Mouse (Mus musculus) fibroblast of lung, adult 2 months (primary cell): ENCODE data around the gene Hmgn3.

Experiments used
- DNase-seq: peaks from one replicate; pipeline ENCODE4 v3.0.0-alpha.2; 2011; ENCODE audit warnings: low read depth

The Hmgn3 gene

DNA sequence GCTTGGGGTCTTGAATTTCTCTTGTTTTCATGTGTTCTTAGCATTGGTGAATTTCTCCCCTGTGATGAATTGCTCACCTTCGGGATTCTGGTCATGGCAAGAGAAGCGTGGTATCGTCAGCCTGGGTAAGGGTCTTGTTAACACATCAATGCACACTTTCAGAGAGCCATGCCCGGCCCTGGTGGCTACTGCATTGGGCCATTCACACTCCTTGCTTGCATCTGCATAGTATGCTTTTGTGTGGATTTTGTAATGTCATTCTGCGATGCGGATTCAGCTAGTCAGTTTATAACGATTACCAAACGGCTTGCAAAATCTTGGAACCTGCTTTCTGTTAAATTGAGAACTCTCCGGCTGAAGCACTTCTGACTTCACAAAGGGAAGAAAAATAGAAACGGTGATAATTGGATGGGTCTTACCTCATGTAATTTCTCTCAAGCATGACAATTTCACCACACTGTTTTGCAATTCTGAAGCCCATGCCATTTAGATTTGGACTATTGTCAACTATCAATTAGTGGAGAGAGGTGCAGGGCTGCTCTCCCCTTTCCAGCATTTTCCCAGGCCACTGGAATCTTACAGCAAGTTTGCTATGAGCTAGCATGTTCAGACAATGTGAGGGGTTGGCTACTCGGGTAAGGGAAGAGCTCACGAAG lies 47.7 kb downstream of the Hmgn3 start:
- DNase-seq: no peak

DNA sequence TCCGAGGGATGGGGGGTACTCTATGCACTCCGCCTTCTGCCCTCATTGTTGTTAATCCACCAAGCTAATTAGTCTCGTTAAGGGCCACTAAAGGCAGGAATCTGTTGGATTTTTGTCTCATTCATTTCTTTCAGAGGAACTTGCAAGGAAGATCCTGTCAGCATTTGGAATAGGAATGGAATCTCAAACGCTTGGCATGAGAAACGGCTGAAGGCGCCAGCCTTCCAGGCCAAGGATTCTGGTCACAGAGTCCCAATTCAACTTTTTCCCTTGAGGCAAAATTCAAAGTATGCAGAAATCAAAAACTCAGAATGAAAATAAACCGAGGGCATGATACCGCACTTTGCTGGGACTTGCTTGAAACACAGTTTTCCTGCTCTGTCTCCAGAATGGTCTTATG lies 48.7 kb downstream of the Hmgn3 start:
- DNase-seq: no peak

DNA sequence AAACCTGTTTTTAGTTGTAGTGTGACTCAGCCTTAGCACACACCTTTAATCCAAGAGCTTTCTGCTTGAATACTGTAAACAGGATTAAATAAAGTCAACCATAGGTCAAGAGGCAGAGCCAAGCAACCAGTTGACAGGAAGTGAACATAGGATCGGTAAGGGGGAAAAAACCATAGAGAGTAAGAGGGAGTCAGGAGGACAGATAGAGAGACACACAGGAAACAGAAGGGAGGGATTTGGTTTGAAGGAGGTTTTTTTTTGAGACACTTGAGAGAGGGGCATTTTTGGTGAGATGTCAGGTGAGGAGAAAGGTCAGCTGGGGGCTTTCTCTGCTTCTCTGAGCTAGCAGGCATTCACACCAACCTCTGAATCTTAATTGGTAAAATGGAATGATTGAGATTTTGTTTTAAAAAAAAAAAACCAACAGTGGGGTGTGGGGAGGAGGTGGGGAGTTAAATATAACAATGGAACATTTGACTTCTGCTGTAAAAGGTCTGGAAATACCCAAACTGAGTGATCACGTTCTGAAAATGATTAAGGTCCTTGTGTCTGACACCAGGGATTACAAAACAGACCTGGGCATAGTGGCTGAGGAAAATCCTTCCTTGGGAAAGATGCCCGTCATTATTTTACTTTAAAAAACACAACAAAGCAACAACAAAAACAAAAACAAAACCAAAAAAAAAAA lies 51.7 kb downstream of the Hmgn3 start:
- DNase-seq: no peak

GRCm38 (mm10) chr9:83083790-83084469 lies 62.6 kb downstream of the Hmgn3 start:
- DNase-seq: no peak

- DNase-seq: no peak
Observed at GRCm38 (mm10) chr9:83083091-83083490, 63.4 kb downstream of the Hmgn3 start.

DNA sequence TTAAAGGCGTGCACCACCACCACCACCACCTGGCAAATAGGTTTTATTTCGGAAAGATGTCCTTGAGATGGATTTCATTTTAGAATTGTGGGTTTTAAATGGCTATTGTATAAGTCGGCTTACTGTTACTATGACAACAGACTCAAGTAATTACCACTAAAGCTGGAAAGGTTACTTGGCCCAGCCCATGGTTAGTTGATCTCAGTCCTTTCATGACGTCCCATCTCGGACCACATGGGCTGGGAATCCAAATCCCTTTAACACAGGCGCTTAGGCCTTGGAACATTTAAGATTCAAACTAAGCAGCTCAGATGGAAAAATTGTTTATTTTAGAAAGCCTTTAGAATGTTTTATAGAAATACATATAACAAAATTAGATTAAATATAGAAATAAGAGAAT lies 64.2 kb downstream of the Hmgn3 start:
- DNase-seq: no peak

GRCm38 (mm10) chr9:83079724-83080123 lies 66.8 kb downstream of the Hmgn3 start:
- no peak for DNase-seq

GRCm38 (mm10) chr9:83068246-83068645 lies 78.2 kb downstream of the Hmgn3 start:
- no peak for DNase-seq

DNA sequence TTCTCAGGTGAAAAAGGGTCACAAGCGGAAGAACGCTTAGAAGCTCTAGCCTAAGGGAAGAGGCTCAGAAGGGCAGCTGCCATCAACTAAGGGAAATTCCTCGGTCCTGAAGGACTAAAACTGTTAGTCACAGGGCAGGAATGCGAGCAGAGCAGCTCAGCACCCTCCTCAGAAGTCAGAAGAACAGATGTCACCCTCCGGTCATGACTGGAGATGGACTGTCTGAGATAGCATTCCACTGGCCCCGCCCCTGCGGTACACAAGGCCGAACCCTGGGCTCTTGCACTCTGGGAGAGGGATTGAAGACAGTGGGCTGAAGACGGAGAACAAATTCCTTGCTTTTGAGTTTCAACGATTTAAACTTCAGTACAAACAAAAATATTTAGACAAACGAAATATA lies 85.2 kb downstream of the Hmgn3 start:
- DNase-seq: no peak
